Mouse (Mus musculus): Measurements from ENCODE around the gene Ccdc186. TPM values are rescaled to one million over a fixed set of nuclear protein-coding genes. Genes with fewer than 3 reads are reported as not detected.
A peak's percentile ranks its signal among the peaks of the same experiment; 100 is the strongest.

Ccdc186 gene
- polyA plus RNA-seq, 1 experiment from 2014 or later: 27.7 TPM

DNA sequence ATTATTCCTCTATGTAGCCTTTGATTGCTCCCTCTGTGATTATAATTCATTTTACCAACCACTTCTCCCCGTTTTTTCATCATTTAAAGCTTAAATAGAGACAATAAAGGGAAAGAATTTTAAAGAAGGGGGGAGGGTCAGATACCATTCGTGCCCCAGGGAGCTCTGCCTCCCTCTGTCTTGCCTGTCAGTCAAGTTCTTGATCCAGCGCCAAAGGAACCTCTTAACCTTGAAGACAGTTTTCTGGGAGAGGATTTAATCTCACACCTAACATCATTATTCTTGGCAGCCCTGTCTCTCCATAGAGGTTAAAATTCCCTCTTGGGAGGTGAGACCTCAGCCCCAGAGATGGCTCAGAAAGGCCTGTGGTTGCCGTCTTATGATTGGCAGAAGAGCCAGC lies 71.3 kb downstream of the Ccdc186 start:
- 11% methylated on average over 4 of the region's 4 CpGs for WGBS
- no peak overlapping the region for H3K9ac ChIP-seq (replicated peaks; ENCODE audit: low read length)
- H3K4me2 ChIP-seq (ENCODE audit: low read length): no peak overlapping the region
- H3K4me1 ChIP-seq (ENCODE audit: control insufficient read depth, insufficient read depth, low read length): no peaks in the 10 kb centered on the region; the same call in 1 of the 2 replicates
- peak; percentile 43 for DNase-seq
- no peaks in the 10 kb centered on the region for H3K36me3 ChIP-seq (ENCODE audit: control insufficient read depth, insufficient read depth, low read length)
- H3K27ac ChIP-seq (replicated peaks; ENCODE audit: low read depth, low read length): no peak overlapping the region
- H3K4me3 ChIP-seq (replicated peaks; ENCODE audit: low read depth, low read length): no peak overlapping the region
- H3K9me3 ChIP-seq (ENCODE audit: control insufficient read depth, low read length): no peaks in the 10 kb centered on the region
- no peaks in the 10 kb centered on the region for H3K27me3 ChIP-seq (ENCODE audit: control insufficient read depth, insufficient read depth, low read length)
- no peak for ATAC-seq (ENCODE audit: low FRiP score, low TSS enrichment)

DNA sequence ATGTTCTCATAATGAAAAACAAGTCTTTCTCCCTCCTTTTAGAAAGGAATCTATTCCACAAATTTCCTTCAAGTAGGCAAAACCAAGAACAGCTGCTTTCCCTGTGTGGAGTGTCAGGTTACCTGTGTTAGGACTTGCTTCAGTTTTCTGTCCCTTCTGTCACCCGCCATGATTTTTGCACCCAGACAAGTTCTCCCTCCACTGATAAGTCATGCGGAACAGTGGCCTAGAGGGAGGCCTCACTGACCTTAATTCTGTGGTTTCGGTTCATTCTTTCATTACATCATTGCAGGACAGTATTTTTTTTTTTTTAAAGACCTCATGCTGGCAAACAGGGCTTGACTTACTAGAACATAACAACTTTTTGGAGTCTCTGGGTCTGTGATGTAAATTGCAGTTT lies 72.6 kb downstream of the Ccdc186 start:
- H3K27me3 ChIP-seq (ENCODE audit: control insufficient read depth, insufficient read depth, low read length): no peaks in the 10 kb centered on the region
- no peak overlapping the region for H3K27ac ChIP-seq (replicated peaks; ENCODE audit: low read depth, low read length)
- no peak for ATAC-seq (ENCODE audit: low FRiP score, low TSS enrichment)
- H3K36me3 ChIP-seq (ENCODE audit: control insufficient read depth, insufficient read depth, low read length): no peaks in the 10 kb centered on the region
- H3K9ac ChIP-seq (replicated peaks; ENCODE audit: low read length): no peak overlapping the region
- no peak overlapping the region for H3K4me2 ChIP-seq (ENCODE audit: low read length)
- no peaks in the 10 kb centered on the region for H3K9me3 ChIP-seq (ENCODE audit: control insufficient read depth, low read length)
- no peaks in the 10 kb centered on the region; the same call in 1 of the 2 replicates for H3K4me1 ChIP-seq (ENCODE audit: control insufficient read depth, insufficient read depth, low read length)
- DNase-seq: no peak
- H3K4me3 ChIP-seq (replicated peaks; ENCODE audit: low read depth, low read length): no peak overlapping the region
- 43% methylated on average over 3 of the region's 3 CpGs for WGBS

DNA sequence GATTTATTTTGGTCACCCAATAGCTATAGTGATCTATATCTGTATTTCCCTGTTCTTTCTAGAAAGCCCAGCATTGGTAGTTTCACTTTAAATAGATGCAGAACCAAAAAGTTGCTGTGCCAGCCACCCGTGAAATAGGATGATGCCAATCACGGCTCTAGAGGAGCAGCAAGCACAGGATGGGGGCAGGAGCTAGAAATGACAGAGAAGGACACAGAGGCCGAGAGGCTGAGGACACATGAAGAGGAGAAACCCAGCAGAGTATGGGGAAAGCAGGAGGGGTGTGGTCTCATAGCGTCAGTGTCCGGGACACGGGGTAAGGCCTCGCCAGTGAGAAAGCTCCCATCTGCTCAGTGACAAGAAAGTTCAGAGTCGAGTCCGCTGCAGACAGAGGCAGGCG lies 74.1 kb downstream of the Ccdc186 start:
- no peak overlapping the region for H3K27ac ChIP-seq (replicated peaks; ENCODE audit: low read depth, low read length)
- no peaks in the 10 kb centered on the region for H3K27me3 ChIP-seq (ENCODE audit: control insufficient read depth, insufficient read depth, low read length)
- no peak overlapping the region for H3K4me3 ChIP-seq (replicated peaks; ENCODE audit: low read depth, low read length)
- WGBS: 62% methylated on average over 10 of the region's 10 CpGs
- no peak overlapping the region for H3K9ac ChIP-seq (replicated peaks; ENCODE audit: low read length)
- no peak overlapping the region for H3K4me2 ChIP-seq (ENCODE audit: low read length)
- H3K4me1 ChIP-seq (ENCODE audit: control insufficient read depth, insufficient read depth, low read length): no peaks in the 10 kb centered on the region; the same call in 1 of the 2 replicates
- DNase-seq (no peak), ATAC-seq (ENCODE audit: low FRiP score, low TSS enrichment) (no peak)
- H3K9me3 ChIP-seq (ENCODE audit: control insufficient read depth, low read length): no peaks in the 10 kb centered on the region
- no peaks in the 10 kb centered on the region for H3K36me3 ChIP-seq (ENCODE audit: control insufficient read depth, insufficient read depth, low read length)

DNA sequence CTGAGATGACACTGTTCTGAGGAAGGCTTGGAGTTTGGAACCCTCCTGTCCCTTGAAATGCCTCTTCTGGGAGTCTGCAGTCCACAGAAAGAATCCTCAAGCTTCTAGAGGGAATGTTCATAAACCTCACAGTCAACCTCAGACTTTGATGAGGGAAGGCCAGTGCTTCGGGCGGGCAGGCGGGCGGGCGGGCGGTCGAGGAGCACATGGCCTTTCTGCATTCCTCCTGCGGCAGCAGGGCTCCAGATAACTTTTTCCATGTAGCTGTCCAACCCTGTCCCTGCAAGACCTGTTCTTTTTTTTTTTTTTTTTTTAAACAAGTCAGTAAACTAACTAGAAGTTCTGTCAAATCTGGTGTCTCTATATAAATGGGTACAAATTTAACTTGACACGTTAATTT lies 75.4 kb downstream of the Ccdc186 start:
- Histone ChIP-seq H3K9me3 (ENCODE audit: control insufficient read depth, low read length) (no peaks in the 10 kb centered on the region), H3K4me3 (replicated peaks; ENCODE audit: low read depth, low read length) (no peak overlapping the region), H3K27ac (replicated peaks; ENCODE audit: low read depth, low read length) (no peak overlapping the region), H3K4me2 (ENCODE audit: low read length) (no peak overlapping the region), H3K4me1 (ENCODE audit: control insufficient read depth, insufficient read depth, low read length) (no peaks in the 10 kb centered on the region; the same call in 1 of the 2 replicates), H3K9ac (replicated peaks; ENCODE audit: low read length) (no peak overlapping the region), H3K36me3 (ENCODE audit: control insufficient read depth, insufficient read depth, low read length) (no peaks in the 10 kb centered on the region), H3K27me3 (ENCODE audit: control insufficient read depth, insufficient read depth, low read length) (no peaks in the 10 kb centered on the region)
- 95% methylated on average over 9 of the region's 9 CpGs for WGBS
- ATAC-seq (ENCODE audit: low FRiP score, low TSS enrichment): no peak
- DNase-seq: no peak

DNA sequence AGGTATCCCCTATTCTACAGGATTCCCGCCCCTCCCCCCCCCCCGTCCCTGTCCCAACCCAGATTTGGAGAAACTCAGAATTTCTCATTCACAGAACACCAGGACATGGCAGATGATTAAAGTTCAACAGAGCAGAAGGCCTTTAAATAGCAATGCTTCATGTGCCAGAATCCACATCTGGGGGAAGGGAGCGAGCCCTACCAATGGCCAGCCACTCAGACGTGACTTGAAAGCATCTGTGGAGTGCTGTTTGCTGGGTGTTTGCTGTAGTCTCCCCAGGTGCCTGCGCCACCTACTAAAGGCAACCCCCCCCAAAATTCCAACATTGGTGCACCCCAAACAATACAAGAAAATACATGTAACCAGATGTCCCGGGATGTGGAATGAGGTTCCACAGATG lies 76.5 kb downstream of the Ccdc186 start:
- 66% methylated on average over 6 of the region's 6 CpGs for WGBS

DNA sequence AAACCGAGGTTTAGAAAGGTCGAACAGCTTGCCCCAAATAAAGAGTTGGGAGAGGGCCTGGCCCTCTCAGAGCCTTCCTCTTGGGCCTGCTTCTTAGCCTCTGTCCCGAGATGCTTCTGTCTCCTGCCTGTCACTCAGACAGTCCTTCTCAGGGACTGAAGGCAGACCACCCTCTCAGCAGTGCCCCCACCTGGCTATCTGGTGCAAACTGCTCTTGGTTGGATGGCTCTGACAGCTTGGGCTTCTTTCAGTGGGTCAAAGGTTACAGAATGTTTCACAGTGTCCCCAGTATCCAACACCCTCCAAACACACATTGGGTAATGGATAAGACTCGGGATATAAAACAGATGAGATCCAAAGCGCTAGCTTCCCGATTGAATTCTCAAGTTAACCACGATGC lies 76.9 kb downstream of the Ccdc186 start:
- no peak overlapping the region for H3K27ac ChIP-seq (replicated peaks; ENCODE audit: low read depth, low read length)
- H3K27me3 ChIP-seq (ENCODE audit: control insufficient read depth, insufficient read depth, low read length): no peaks in the 10 kb centered on the region
- H3K4me3 ChIP-seq (replicated peaks; ENCODE audit: low read depth, low read length): no peak overlapping the region
- no peak overlapping the region for H3K9ac ChIP-seq (replicated peaks; ENCODE audit: low read length)
- ATAC-seq (ENCODE audit: low FRiP score, low TSS enrichment) (no peak), DNase-seq (no peak)
- no peak overlapping the region for H3K4me2 ChIP-seq (ENCODE audit: low read length)
- no peaks in the 10 kb centered on the region for H3K4me1 ChIP-seq (ENCODE audit: control insufficient read depth, insufficient read depth, low read length)
- H3K36me3 ChIP-seq (ENCODE audit: control insufficient read depth, insufficient read depth, low read length): no peaks in the 10 kb centered on the region
- H3K9me3 ChIP-seq (ENCODE audit: control insufficient read depth, low read length): no peaks in the 10 kb centered on the region
- WGBS: 61% methylated on average over 7 of the region's 7 CpGs

More for the DNA sequence above, 76.5 kb downstream of the Ccdc186 start:
- ATAC-seq (ENCODE audit: low FRiP score, low TSS enrichment) (no peak), DNase-seq (no peak)
- Histone ChIP-seq H3K4me3 (replicated peaks; ENCODE audit: low read depth, low read length) (no peak overlapping the region), H3K4me2 (ENCODE audit: low read length) (no peak overlapping the region), H3K27me3 (ENCODE audit: control insufficient read depth, insufficient read depth, low read length) (no peaks in the 10 kb centered on the region), H3K36me3 (ENCODE audit: control insufficient read depth, insufficient read depth, low read length) (no peaks in the 10 kb centered on the region), H3K9ac (replicated peaks; ENCODE audit: low read length) (no peak overlapping the region), H3K27ac (replicated peaks; ENCODE audit: low read depth, low read length) (no peak overlapping the region), H3K4me1 (ENCODE audit: control insufficient read depth, insufficient read depth, low read length) (no peaks in the 10 kb centered on the region), H3K9me3 (ENCODE audit: control insufficient read depth, low read length) (no peaks in the 10 kb centered on the region)

Other genes starting within 250 kb of the Ccdc186 start
- gene Adrb1, start 100.0 kb downstream of the Ccdc186 start, polyA plus RNA-seq (2014; fragmentation: Nextera tagmentation; extraction: Ambion mirVana): 0.91 and 1.2 TPM in 2 replicates
- 0.27 and 0.63 TPM in 2 replicates for gene Tdrd1, start 4.0 kb upstream of the Ccdc186 start, polyA plus RNA-seq (2014; fragmentation: Nextera tagmentation; extraction: Ambion mirVana)
- 0.28 and 0.66 TPM in 2 replicates for gene Vwa2, start 52.1 kb upstream of the Ccdc186 start, polyA plus RNA-seq (2014; fragmentation: Nextera tagmentation; extraction: Ambion mirVana)
- 5.7 and 8.8 TPM in 2 replicates for gene Afap1l2, start 186.0 kb upstream of the Ccdc186 start, polyA plus RNA-seq (2014; fragmentation: Nextera tagmentation; extraction: Ambion mirVana)

Measured in midbrain, embryonic 14.5 days (tissue).